Mouse (Mus musculus) adrenal gland, postnatal 36 days (tissue): Measurements from ENCODE around the gene Sult1d1. TPM values are rescaled to one million over a fixed set of nuclear protein-coding genes. Genes with fewer than 3 reads are reported as not detected.
"Not testable (repeated sequence)": the region's sequence is repeated elsewhere in the genome, so short reads cannot be mapped to it uniquely, and the experiment has no call there.

ENCODE experiments used
- DNase-seq, 2 experiments: peaks; one replicate each; pipeline ENCODE4 v3.0.0; 2021; ENCODE audit warnings: mixed read lengths in 1 of 2
- long read RNA-seq, 2 experiments: library from polyadenylated mRNA; stranded (forward); transcript quantifications; one replicate each; pipeline ENCODE4 v2.0.0; 2021; ENCODE audit warnings: borderline sequencing depth in 2 of 2
- total RNA-seq, 2 experiments: library from RNA; stranded (reverse); gene quantifications; 2 replicates each; pipeline ENCODE4 v1.2.3; 2021

The Sult1d1 gene
- total RNA-seq: not detected
- long read RNA-seq, experiment 1: 0 reads
- long read RNA-seq, experiment 2: 0 reads

GRCm38 (mm10) chr5:87568845-87569244 is at the start of gene Sult1d1:
Gene Sult1d1, minus strand, starts transcription at chr5:87569027.
- DNase-seq: no peak

GRCm38 (mm10) chr5:87615128-87615390 is 46.2 kb upstream of the Sult1d1 start:
- no peak for DNase-seq

- no peak for DNase-seq
Observed at GRCm38 (mm10) chr5:87614364-87615127, 45.7 kb upstream of the Sult1d1 start.

- peak; percentile 79 to 80 for DNase-seq
Observed at GRCm38 (mm10) chr5:87601018-87601417, 32.2 kb upstream of the Sult1d1 start.

GRCm38 (mm10) chr5:87597891-87598290 is 29.1 kb upstream of the Sult1d1 start:
- DNase-seq: no peak

- DNase-seq: no peak
Observed at GRCm38 (mm10) chr5:87591494-87591893, 22.7 kb upstream of the Sult1d1 start, which contains the start of gene Sult1e1. Gene Sult1e1, minus strand, starts transcription at chr5:87591594.

- DNase-seq: no peak
Observed at GRCm38 (mm10) chr5:87589916-87590315, 21.1 kb upstream of the Sult1d1 start.

- DNase-seq: no peak
Observed at GRCm38 (mm10) chr5:87580389-87580788, 11.6 kb upstream of the Sult1d1 start.

- DNase-seq: no peak
Observed at GRCm38 (mm10) chr5:87574174-87574573, 5.3 kb upstream of the Sult1d1 start.

- DNase-seq: no peak
Observed at GRCm38 (mm10) chr5:87573490-87573889, 4.7 kb upstream of the Sult1d1 start.

GRCm38 (mm10) chr5:87572781-87573180 is 4.0 kb upstream of the Sult1d1 start:
- DNase-seq: no peak

GRCm38 (mm10) chr5:87567306-87567705 is 1.5 kb downstream of the Sult1d1 start:
- no peak for DNase-seq

GRCm38 (mm10) chr5:87562966-87563365 is 5.9 kb downstream of the Sult1d1 start:
- DNase-seq: no peak

GRCm38 (mm10) chr5:87562526-87562925 is 6.3 kb downstream of the Sult1d1 start:
- DNase-seq: no peak

GRCm38 (mm10) chr5:87560145-87560544 is 8.7 kb downstream of the Sult1d1 start:
- peak; percentile 2 to 13 for DNase-seq

- DNase-seq: no peak
Observed at GRCm38 (mm10) chr5:87550935-87551334, 17.9 kb downstream of the Sult1d1 start.

- no peak for DNase-seq
Observed at GRCm38 (mm10) chr5:87538111-87538510, 30.7 kb downstream of the Sult1d1 start, which contains the start of gene Sult1b1. Gene Sult1b1, minus strand, starts transcription at chr5:87538195.

GRCm38 (mm10) chr5:87535994-87536644 is 32.7 kb downstream of the Sult1d1 start:
- no peak for DNase-seq

- DNase-seq: no peak
Observed at GRCm38 (mm10) chr5:87532288-87532687, 36.5 kb downstream of the Sult1d1 start.

GRCm38 (mm10) chr5:87523561-87523960 is 45.3 kb downstream of the Sult1d1 start:
- DNase-seq: not testable (repeated sequence)

- DNase-seq: no peak
Observed at GRCm38 (mm10) chr5:87505776-87506458, 62.9 kb downstream of the Sult1d1 start.
